Mouse (Mus musculus) forebrain, embryonic 15.5 days (tissue): ENCODE measurements at regions not wholly inside any gene's neighbourhood (a gene's known extent, or its start where the extent isn't known, plus 50 kb on each side); places are given as distances from the start of the nearest gene placed in this dataset. TPM values are rescaled to one million over a fixed set of nuclear protein-coding genes. Genes with fewer than 3 reads are reported as not detected.

ENCODE experiments used
- ATAC-seq: fragments of 200-750 bp; cut with Nextera tagmentation; replicated peaks from 2 replicates; pipeline ENCODE4 v1.8.0; 2017; ENCODE audit warnings: mild to moderate bottlenecking, moderate TSS enrichment, moderate library complexity
- H3K27ac ChIP-seq: fragments of 300-500 bp; sonication (generic); replicated peaks from 2 replicates; pipeline ENCODE4 v1.5.1; 2015; ENCODE audit warnings: mild to moderate bottlenecking, inconsistent platforms
- H3K27me3 ChIP-seq: fragments of 300-500 bp; sonication (generic); 2 replicates; pipeline ENCODE4 v1.6.1; 2015; ENCODE audit warnings: inconsistent platforms
- H3K36me3 ChIP-seq: fragments of 300-500 bp; sonication (generic); 2 replicates; pipeline ENCODE4 v1.6.1; 2015; ENCODE audit warnings: mild to moderate bottlenecking, inconsistent platforms
- H3K4me1 ChIP-seq: fragments of 300-500 bp; sonication (generic); 2 replicates; pipeline ENCODE4 v1.6.1; 2015; ENCODE audit warnings: inconsistent platforms
- H3K4me2 ChIP-seq: fragments of 300-500 bp; sonication (generic); replicated peaks from 2 replicates; pipeline ENCODE4 v1.6.1; 2015; ENCODE audit warnings: mild to moderate bottlenecking, inconsistent platforms
- H3K4me3 ChIP-seq: fragments of 300-500 bp; sonication (generic); 2 replicates; pipeline ENCODE4 v1.5.1; 2015; ENCODE audit warnings: mild to moderate bottlenecking, inconsistent platforms
- H3K9ac ChIP-seq: fragments of 300-500 bp; sonication (generic); replicated peaks from 2 replicates; pipeline ENCODE4 v1.6.1; 2015; ENCODE audit warnings: mild to moderate bottlenecking, inconsistent platforms
- H3K9me3 ChIP-seq: fragments of 300-500 bp; sonication (generic); 2 replicates; pipeline ENCODE4 v1.6.1; 2016; ENCODE audit warnings: inconsistent platforms
- WGBS: fragments of 180-500 bp; shearing (Covaris S2); methylation state at CpG from one replicate; pipeline ENCODE4 v1.1.7; 2015; ENCODE audit warnings: mixed read lengths; 5-methylcytosine and 5-hydroxymethylcytosine counted together
- microRNA-seq: library from miRNA; unstranded; fragments of <30 nt; microRNA quantifications from one replicate; pipeline ENCODE4, GENCODE M21; 2016

DNA sequence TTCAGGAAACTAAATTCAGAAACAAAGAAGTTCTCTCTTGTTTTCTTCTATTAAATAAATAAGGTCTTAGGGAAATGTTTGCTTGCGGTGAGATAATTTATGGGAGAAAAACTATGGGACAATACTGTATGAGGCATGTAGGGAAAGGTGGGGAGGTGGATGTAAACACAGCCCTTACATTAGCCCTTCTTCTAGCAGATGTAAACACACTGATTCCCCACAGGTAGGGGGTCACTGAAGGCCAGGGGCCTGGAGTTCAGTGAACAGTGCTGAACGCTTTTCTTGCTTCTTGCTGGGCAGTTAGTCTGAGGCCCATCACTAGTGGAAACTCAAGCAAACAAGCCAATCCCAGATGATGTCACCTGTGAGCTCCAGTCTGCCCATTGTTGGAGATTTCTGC is 752.6 kb downstream of the Bcl11a start:
- Histone ChIP-seq H3K27ac (no peak overlapping the region), H3K4me2 (no peak overlapping the region), H3K4me1 (peaks cover 13% of the 10 kb centered on the region), H3K36me3 (no peaks in the 10 kb centered on the region), H3K4me3 (no peak overlapping the region), H3K27me3 (no peaks in the 10 kb centered on the region), H3K9ac (no peak overlapping the region), H3K9me3 (no peaks in the 10 kb centered on the region)
- ATAC-seq = no peak
- 69% methylated on average over 2 of the region's 2 CpGs for WGBS

DNA sequence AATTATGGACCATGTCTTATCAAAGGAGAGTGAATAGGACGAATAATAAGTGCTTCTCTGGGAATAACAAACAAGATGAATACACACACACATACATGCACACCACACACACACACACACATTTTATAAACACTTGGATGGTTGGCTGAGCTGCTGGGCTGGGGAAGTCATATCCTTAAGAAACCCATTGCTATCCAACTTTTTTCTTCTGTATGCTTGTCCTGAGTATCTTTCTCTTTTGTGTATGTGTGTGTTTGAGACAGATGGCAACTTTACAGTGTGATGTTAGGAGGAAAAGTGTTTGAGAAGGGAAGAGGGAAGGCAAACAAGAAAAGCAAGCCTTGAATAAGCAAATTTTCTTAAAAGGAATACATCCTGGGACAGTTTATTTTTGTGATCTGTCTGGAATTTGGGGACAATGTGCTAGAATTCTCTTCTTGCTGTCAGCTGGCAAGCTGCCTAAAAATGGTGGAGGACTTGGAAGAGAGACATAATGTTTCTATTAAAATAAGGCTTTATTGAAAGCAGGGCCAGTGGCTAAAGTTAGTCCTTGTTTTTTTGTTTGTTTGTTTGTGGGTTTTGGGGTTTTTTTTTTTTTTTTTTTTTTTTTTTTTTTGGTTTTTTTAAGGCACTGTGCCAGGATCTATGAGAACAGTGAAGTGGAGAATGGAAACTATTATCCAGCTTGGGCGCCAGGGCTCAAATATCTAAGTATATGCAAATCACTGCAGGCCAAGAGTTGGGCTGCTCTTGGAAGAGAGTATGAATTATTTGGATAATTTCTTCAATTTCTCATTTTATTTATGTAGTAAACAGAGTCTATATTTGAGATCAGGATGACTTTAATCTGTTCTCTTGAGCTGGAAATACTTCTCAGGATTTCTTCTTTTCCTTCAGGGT is 766.2 kb downstream of the Bcl11a start:
- 73% methylated on average over 2 of the region's 2 CpGs for WGBS
- Histone ChIP-seq H3K27ac (no peak overlapping the region), H3K9ac (no peak overlapping the region), H3K27me3 (no peaks in the 10 kb centered on the region), H3K4me2 (no peak overlapping the region), H3K4me1 (no peaks in the 10 kb centered on the region), H3K9me3 (no peaks in the 10 kb centered on the region), H3K4me3 (no peak overlapping the region), H3K36me3 (no peaks in the 10 kb centered on the region)
- ATAC-seq = no peak

DNA sequence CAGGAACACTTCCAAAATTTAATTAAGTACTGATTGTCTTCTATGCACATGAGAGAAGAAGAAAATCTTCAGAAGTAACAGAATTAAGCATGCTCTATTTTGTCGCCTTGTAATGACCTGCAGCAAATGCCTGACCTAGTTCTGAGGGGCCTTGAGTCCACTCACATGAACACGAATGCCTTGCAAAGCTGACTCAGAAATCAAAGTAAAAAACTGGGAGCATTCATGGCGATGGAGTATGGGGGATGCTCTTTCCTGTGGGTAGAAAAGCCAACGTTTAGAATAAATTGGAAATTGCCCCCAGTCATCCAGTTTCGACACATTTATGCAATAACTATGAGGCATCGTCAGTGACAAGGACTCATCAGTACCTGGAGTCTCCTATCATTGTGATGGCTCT is 779.1 kb downstream of the Bcl11a start:
- no peaks in the 10 kb centered on the region for H3K27me3 ChIP-seq
- H3K4me2 ChIP-seq = no peak overlapping the region
- no peak overlapping the region for H3K9ac ChIP-seq
- no peaks in the 10 kb centered on the region for H3K4me1 ChIP-seq
- no peaks in the 10 kb centered on the region for H3K36me3 ChIP-seq
- H3K9me3 ChIP-seq = no peaks in the 10 kb centered on the region
- no peak overlapping the region for H3K4me3 ChIP-seq
- no peak for ATAC-seq
- no peak overlapping the region for H3K27ac ChIP-seq
- 78% methylated on average over 6 of the region's 6 CpGs for WGBS

DNA sequence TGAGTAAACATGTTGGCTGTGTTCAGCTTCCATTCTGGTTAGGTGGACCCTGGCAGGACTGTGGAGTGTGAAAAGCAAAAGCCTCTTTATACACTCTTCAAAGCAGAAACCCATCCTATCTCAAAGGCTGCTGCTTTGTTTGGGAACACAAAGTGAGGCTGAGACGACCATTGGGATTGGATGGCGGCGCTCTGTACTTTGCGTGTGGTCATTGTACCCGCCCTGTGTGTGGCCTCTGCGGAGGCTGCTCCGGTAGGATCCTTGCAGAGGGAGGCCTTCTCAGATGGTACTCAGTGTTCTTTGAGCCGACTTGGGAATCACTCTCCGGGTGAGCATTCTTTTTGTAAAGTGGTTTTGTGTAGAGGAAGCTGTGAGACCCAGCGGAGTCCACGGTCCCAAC is 786.8 kb downstream of the Bcl11a start:
- no peak overlapping the region for H3K4me3 ChIP-seq
- H3K27me3 ChIP-seq = no peaks in the 10 kb centered on the region
- 0 out of 2 replicates have a peak, but pooled peaks have one; percentile 23 for ATAC-seq
- WGBS = 32% methylated on average over 11 of the region's 11 CpGs
- H3K9me3 ChIP-seq = no peaks in the 10 kb centered on the region
- H3K4me2 ChIP-seq = no peak overlapping the region
- no peak overlapping the region for H3K27ac ChIP-seq
- H3K9ac ChIP-seq = no peak overlapping the region
- H3K4me1 ChIP-seq = peaks cover 10% of the 10 kb centered on the region; the same call in 1 of the 2 replicates
- H3K36me3 ChIP-seq = no peaks in the 10 kb centered on the region

DNA sequence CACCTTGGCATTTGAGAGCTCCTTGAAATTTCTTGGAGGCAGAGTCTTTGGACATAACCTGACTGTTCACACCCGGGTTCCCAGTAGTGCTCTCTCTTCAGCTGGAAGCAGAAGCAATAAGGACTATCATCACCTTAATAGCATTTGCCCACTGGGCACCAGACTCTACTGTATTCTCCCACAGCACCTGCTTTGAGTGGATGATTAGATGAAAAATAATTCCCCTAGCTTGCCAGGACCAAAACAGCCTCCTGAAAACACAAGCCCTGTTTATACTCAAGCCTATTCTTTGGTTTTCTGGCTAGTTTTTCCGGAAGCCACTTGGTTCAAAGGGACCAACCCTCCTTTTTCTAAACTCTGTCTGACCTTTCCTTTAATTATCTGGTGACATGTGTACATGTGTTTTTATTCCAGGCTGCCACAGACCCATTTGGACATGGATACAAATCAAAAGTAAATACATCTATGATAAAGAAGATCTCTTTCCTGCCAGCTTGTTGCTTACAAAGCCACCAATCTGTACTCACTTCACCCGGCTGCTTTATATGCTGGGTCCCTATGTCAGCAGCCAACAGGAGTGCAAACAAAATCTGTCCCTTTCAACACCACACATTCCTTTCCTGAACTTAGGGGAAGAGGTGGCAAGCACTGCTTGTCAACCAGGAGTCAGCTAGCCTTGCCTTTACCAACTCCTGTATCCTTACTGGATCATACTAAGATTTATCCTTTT is 787.4 kb downstream of the Bcl11a start:
- H3K9ac ChIP-seq = no peak overlapping the region
- H3K4me1 ChIP-seq = peaks cover 10% of the 10 kb centered on the region; the same call in 1 of the 2 replicates
- 0 out of 2 replicates have a peak overlapping the region, but pooled peaks have one; percentile 14 for H3K27ac ChIP-seq
- peak; percentile 60 for ATAC-seq
- WGBS = 54% methylated on average over 3 of the region's 3 CpGs
- no peaks in the 10 kb centered on the region for H3K36me3 ChIP-seq
- H3K27me3 ChIP-seq = no peaks in the 10 kb centered on the region
- H3K4me2 ChIP-seq = no peak overlapping the region
- H3K9me3 ChIP-seq = no peaks in the 10 kb centered on the region
- no peak overlapping the region for H3K4me3 ChIP-seq

Small RNA genes in the stretch of these regions (microRNA-seq; reads per million reads assigned to microRNA genes)
- not detected for gene Gm25507
